Mouse (Mus musculus): ENCODE measurements around the gene Tln2. TPM values are rescaled to one million over a fixed set of nuclear protein-coding genes. Genes with fewer than 3 reads are reported as not detected.

Tln2 gene
- polyA plus RNA-seq (2012; rRNA removed; ENCODE audit: low replicate concordance) = 15.6 and 19.4 TPM in 2 replicates

DNA sequence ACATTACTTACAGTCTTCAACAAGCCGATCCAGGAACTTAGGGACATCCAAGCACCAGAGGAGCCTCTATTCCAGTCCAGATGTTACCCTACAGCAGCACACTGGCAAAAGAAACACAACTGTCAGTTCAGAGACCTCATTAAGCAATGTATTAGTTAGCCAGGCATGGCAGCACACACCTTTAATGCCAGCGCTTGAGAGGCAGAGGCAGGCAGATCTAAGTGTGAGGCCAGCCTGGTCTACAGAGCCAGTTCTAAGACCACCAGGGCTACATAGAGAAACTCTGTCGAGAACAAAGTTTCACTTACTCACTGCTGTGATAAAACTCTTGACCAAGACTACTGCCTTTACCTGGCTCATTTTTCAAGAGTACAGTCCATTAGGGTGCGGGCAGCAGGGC is at the start of gene Tln2:
Gene Tln2, minus strand, starts transcription at position 101 of the 400 bp plus-strand sequence.

Other genes starting within 250 kb of the Tln2 start
- 0.20 and 1.7 TPM in 2 replicates for gene C2cd4b, start 199.7 kb upstream of the Tln2 start, polyA plus RNA-seq (2012; rRNA removed; ENCODE audit: low replicate concordance)

Measured in mammary gland, adult 2 months (tissue).